Comparison of ENCODE assay signal across 32 mouse cellular contexts in the genomic region with DNA sequence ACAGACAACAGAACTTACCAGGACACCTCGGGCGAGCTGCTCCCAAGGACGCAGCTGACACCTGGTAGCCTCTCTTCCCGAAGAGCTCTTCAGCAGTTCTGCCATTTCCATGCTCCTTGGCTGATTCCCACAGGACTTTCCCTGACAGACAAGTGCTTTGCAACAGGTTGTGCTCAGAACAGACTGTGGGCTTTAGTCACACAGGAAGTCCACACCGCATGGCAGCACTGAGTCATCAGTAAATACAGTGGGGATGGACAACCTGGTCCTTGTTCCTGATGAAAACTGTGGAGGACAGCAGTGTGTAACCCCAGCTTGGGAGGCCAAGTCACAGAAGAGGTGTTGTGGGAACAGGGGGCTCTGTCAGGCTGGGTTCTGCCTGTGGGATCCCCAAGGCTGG. TPM values are rescaled to one million over a fixed set of nuclear protein-coding genes. Genes with fewer than 3 reads are reported as not detected.
DNase-seq lines count a peak whose midpoint lies in the region; ATAC-seq lines count a peak whose summit lies in the region.
"Had no signal": no experiment of that assay in that cellular context is flagged by ENCODE, and none has a peak within 500 bp of the region (broad histone marks: within the 10 kb centered on the region; RNA-seq: fewer than 3 reads in every experiment).

No protein-coding gene starts in this region.

- H3K27ac ChIP-seq in hindbrain, embryonic 10.5 days: peak overlapping the region; percentile 23; the same call in 1 of the 2 replicates
- H3K27ac ChIP-seq in hindbrain, embryonic 11.5 days (ENCODE audit: low read depth, low read length): no peak overlapping the region
- H3K27ac ChIP-seq: embryonic facial prominence, embryonic 10.5 days; embryonic facial prominence, embryonic 13.5 days; forebrain, embryonic 10.5 days; forebrain, embryonic 13.5 days; heart, adult 2 months; heart, embryonic 10.5 days; heart, embryonic 13.5 days; hindbrain, embryonic 13.5 days; intestine, embryonic 15.5 days had no signal

- ATAC-seq in hindbrain, embryonic 11.5 days (ENCODE audit: low FRiP score): no peak
- ATAC-seq: activated CD4-positive, CD25-positive, alpha-beta regulatory T cell, adult 4 months; forebrain, embryonic 13.5 days; forebrain, embryonic 16.5 days; hindbrain, embryonic 16.5 days; intestine, embryonic 15.5 days had no signal

- 89% methylated on average over 5 of the region's 5 CpGs for WGBS in hindbrain, embryonic 10.5 days
- 88% methylated on average over 5 of the region's 5 CpGs for WGBS in hindbrain, embryonic 11.5 days

- H3K9me3 ChIP-seq in hindbrain, embryonic 10.5 days: no peaks in the 10 kb centered on the region
- H3K9me3 ChIP-seq in hindbrain, embryonic 11.5 days (ENCODE audit: control insufficient read depth, low read length): no peaks in the 10 kb centered on the region
- H3K9me3 ChIP-seq: embryonic facial prominence, embryonic 10.5 days; embryonic facial prominence, embryonic 13.5 days; heart, embryonic 10.5 days; heart, embryonic 13.5 days; hindbrain, embryonic 13.5 days; intestine, embryonic 15.5 days had no signal

- H3K4me2 ChIP-seq in hindbrain, embryonic 11.5 days (replicated peaks; ENCODE audit: low read depth, low read length): no peak overlapping the region
- H3K4me2 ChIP-seq: embryonic facial prominence, embryonic 13.5 days; forebrain, embryonic 13.5 days; heart, embryonic 13.5 days; hindbrain, embryonic 13.5 days; intestine, embryonic 15.5 days had no signal

- DNase-seq in hindbrain, embryonic 10.5 days (ENCODE audit: low spot score): no peak
- no peak for DNase-seq in hindbrain, embryonic 11.5 days (ENCODE audit: low spot score)
- DNase-seq in 416B (ENCODE audit: low read depth): peak; percentile 11
- DNase-seq in Muller cell, postnatal 12 days (ENCODE audit: inconsistent ontology term): peak; percentile 4
- no peak for DNase-seq in adrenal gland, postnatal 14 days
- no peak for DNase-seq in retina, embryonic 14.5 days (ENCODE audit: low spot score)
- DNase-seq in thymus, postnatal 0 days (ENCODE audit: low spot score): no peak
- DNase-seq: adrenal gland, adult 8-10 months; adrenal gland, postnatal 36 days; cerebellum, adult 2 months; cerebellum, adult 9-11 months; cerebellum, postnatal 36 days; embryo, embryonic 11 days; gastrocnemius, postnatal 10 days; gastrocnemius, postnatal 36 days; heart, adult 2 months; heart, postnatal 14 days; heart, postnatal 4 days had no signal

- peaks cover 10% of the 10 kb centered on the region; the same call in 1 of the 2 replicates for H3K27me3 ChIP-seq in hindbrain, embryonic 10.5 days (ENCODE audit: insufficient read depth, poor library complexity, severe bottlenecking)
- no peaks in the 10 kb centered on the region for H3K27me3 ChIP-seq in hindbrain, embryonic 11.5 days (ENCODE audit: control insufficient read depth, insufficient read depth, low read length)
- H3K27me3 ChIP-seq: embryonic facial prominence, embryonic 13.5 days; forebrain, embryonic 13.5 days; heart, embryonic 13.5 days; intestine, embryonic 15.5 days had no signal

- H3K4me3 ChIP-seq in hindbrain, embryonic 10.5 days: no peak overlapping the region
- H3K4me3 ChIP-seq in hindbrain, embryonic 11.5 days (ENCODE audit: low read depth, low read length): no peak overlapping the region
- H3K4me3 ChIP-seq: embryonic facial prominence, embryonic 10.5 days; embryonic facial prominence, embryonic 13.5 days; erythroblast, embryonic 14.5 days; forebrain, embryonic 10.5 days; forebrain, embryonic 13.5 days; heart, adult 2 months; heart, embryonic 10.5 days; heart, embryonic 13.5 days; hindbrain, embryonic 13.5 days; intestine, embryonic 15.5 days had no signal

- H3K36me3 ChIP-seq in hindbrain, embryonic 10.5 days: no peaks in the 10 kb centered on the region
- H3K36me3 ChIP-seq in hindbrain, embryonic 11.5 days (ENCODE audit: control insufficient read depth, insufficient read depth, low read length): no peaks in the 10 kb centered on the region
- H3K36me3 ChIP-seq: embryonic facial prominence, embryonic 10.5 days; embryonic facial prominence, embryonic 13.5 days; forebrain, embryonic 10.5 days; G1E; heart, embryonic 10.5 days; heart, embryonic 13.5 days; hindbrain, embryonic 13.5 days; intestine, embryonic 15.5 days had no signal

- H3K9ac ChIP-seq in hindbrain, embryonic 11.5 days (ENCODE audit: low read depth, low read length): no peak overlapping the region
- H3K9ac ChIP-seq: embryonic facial prominence, embryonic 13.5 days; forebrain, embryonic 13.5 days; heart, embryonic 13.5 days; hindbrain, embryonic 13.5 days; intestine, embryonic 15.5 days had no signal

- no peaks in the 10 kb centered on the region for H3K4me1 ChIP-seq in hindbrain, embryonic 10.5 days (replicated peaks)
- no peaks in the 10 kb centered on the region for H3K4me1 ChIP-seq in hindbrain, embryonic 11.5 days (replicated peaks; ENCODE audit: control insufficient read depth, insufficient read depth, low read length)
- H3K4me1 ChIP-seq: embryonic facial prominence, embryonic 13.5 days; forebrain, embryonic 10.5 days; forebrain, embryonic 13.5 days; heart, embryonic 13.5 days; hindbrain, embryonic 13.5 days; intestine, embryonic 15.5 days had no signal

RNA-seq across cellular contexts. Expression of a gene that starts 45.7 kb away (rescaled TPM):
- 2.4 and 2.6 TPM in 2 replicates for polyA plus RNA-seq in hindbrain, embryonic 10.5 days (2016; fragmentation: Nextera tagmentation; extraction: Ambion mirVana)
- 2.3 TPM in 2 replicates for polyA plus RNA-seq in hindbrain, embryonic 11.5 days (2014; fragmentation: Nextera tagmentation; extraction: Ambion mirVana)
- total RNA-seq in adrenal gland, postnatal 14 days (2021): 10.5 and 11.3 TPM in 2 replicates
- 0.68 and 0.70 TPM in 2 replicates for polyA plus RNA-seq in thymus, postnatal 0 days (2015; fragmentation: Nextera tagmentation; extraction: Ambion mirVana)
- total RNA-seq: granulocyte monocyte progenitor cell, adult 5-6 weeks had no signal
- polyA plus RNA-seq: activated CD4-positive, CD25-positive, alpha-beta regulatory T cell, adult 4 months; erythroblast, embryonic 14.5 days; G1E had no signal

Comparison
In these comparisons a context has a peak if more than half of its experiments do, and no peak if none do; other contexts are left out.
1. DNase-seq: peak in 416B (single experiment) and Muller cell, postnatal 12 days (single experiment); none in hindbrain, embryonic 10.5 days (single experiment), hindbrain, embryonic 11.5 days (single experiment), adrenal gland, postnatal 14 days (single experiment), retina, embryonic 14.5 days (single experiment) and thymus, postnatal 0 days (single experiment).